Mouse (Mus musculus): ENCODE results near the gene Crispld2.

The Crispld2 gene

GRCm38 (mm10) chr8:120074516-120074915, 82.3 kb downstream of the Crispld2 start:
- ChIA-PET POLR2A (interaction anchor here in 1 of 4 experiments (1.4 kb wide), 1 partner anchor 9 kb away, joined by 3 read pairs; no protein-coding TSS in a partner anchor), CTCF (interaction anchor here in 1 of 4 experiments (1.1 kb wide), 1 partner anchor 187 kb away, joined by 4 read pairs; no protein-coding TSS in a partner anchor)

- ChIA-PET POLR2A (interaction anchor here in 1 of 4 experiments (1.4 kb wide), 1 partner anchor 10 kb away, joined by 3 read pairs; no protein-coding TSS in a partner anchor), CTCF (interaction anchor here in 2 of 4 experiments (0.6 to 1.0 kb wide), 3 partner anchors 131 to 447 kb away, joined by 3 read pairs; no protein-coding TSS in a partner anchor)
Observed at GRCm38 (mm10) chr8:120075347-120075746, 83.1 kb downstream of the Crispld2 start.

- ChIA-PET POLR2A (interaction anchor here in 2 of 4 experiments (0.5 to 0.9 kb wide), 4 partner anchors 36 to 455 kb away, joined by 3 to 5 read pairs (median 4); partner anchors contain the start of genes 6430548M08Rik (in 1 of the 2) and Gse1 (in 1 of the 2)), CTCF (interaction anchor here (0.5 to 2.3 kb wide), 42 partner anchors 9 to 409 kb away, joined by 3 to 9 read pairs (median 3); partner anchors contain the start of gene Crispld2 (in 2 of the 4))
Observed at GRCm38 (mm10) chr8:120078080-120078479, 85.8 kb downstream of the Crispld2 start.

- CTCF ChIA-PET = interaction anchor here in 3 of 4 experiments (0.6 to 1.4 kb wide), 4 partner anchors 21 to 107 kb away, joined by 3 to 12 read pairs (median 4); no protein-coding TSS in a partner anchor
Observed at GRCm38 (mm10) chr8:120079361-120079760, 87.1 kb downstream of the Crispld2 start.

GRCm38 (mm10) chr8:120083261-120083660, 91.0 kb downstream of the Crispld2 start:
- ChIA-PET POLR2A (no interaction called here), CTCF (no interaction called here)

More at GRCm38 (mm10) chr8:120079361-120079760, 87.1 kb downstream of the Crispld2 start:
- POLR2A ChIA-PET = interaction anchor here in 3 of 4 experiments (0.7 to 1.4 kb wide), 5 partner anchors 11 to 145 kb away, joined by 3 to 4 read pairs (median 3); no protein-coding TSS in a partner anchor

- POLR2A ChIA-PET = interaction anchor here in 2 of 4 experiments (0.5 to 0.6 kb wide), 2 partner anchors 18 to 975 kb away, joined by 3 read pairs; no protein-coding TSS in a partner anchor
- CTCF ChIA-PET = interaction anchor here in 3 of 4 experiments (0.5 to 1.7 kb wide), 4 partner anchors 13 to 1806 kb away, joined by 3 to 4 read pairs (median 3); no protein-coding TSS in a partner anchor
Observed at GRCm38 (mm10) chr8:120084783-120085182, 92.5 kb downstream of the Crispld2 start.

GRCm38 (mm10) chr8:120089511-120089910, 97.3 kb downstream of the Crispld2 start:
- ChIA-PET POLR2A (interaction anchor here in 1 of 4 experiments (1.5 kb wide), 1 partner anchor 10 kb away, joined by 4 read pairs; no protein-coding TSS in a partner anchor), CTCF (no interaction called here)

- CTCF ChIA-PET = no interaction called here
- POLR2A ChIA-PET = interaction anchor here in 1 of 4 experiments (1.1 kb wide), 1 partner anchor 9 kb away, joined by 3 read pairs; no protein-coding TSS in a partner anchor
Observed at GRCm38 (mm10) chr8:120091032-120091431, 98.8 kb downstream of the Crispld2 start.

GRCm38 (mm10) chr8:120093103-120093502, 100.9 kb downstream of the Crispld2 start:
- ChIA-PET CTCF (interaction anchor here in 1 of 4 experiments (0.6 kb wide), 1 partner anchor 32 kb away, joined by 3 read pairs; no protein-coding TSS in a partner anchor), POLR2A (interaction anchor here in 2 of 4 experiments (0.7 to 0.8 kb wide), 2 partner anchors 8 to 216 kb away, joined by 3 to 4 read pairs; no protein-coding TSS in a partner anchor)

GRCm38 (mm10) chr8:120094801-120095200, 102.6 kb downstream of the Crispld2 start:
- POLR2A ChIA-PET = interaction anchor here in 1 of 4 experiments (1.3 kb wide), 1 partner anchor 16 kb away, joined by 3 read pairs; no protein-coding TSS in a partner anchor
- CTCF ChIA-PET = interaction anchor here in 1 of 4 experiments (1.8 kb wide), 1 partner anchor 14 kb away, joined by 4 read pairs; no protein-coding TSS in a partner anchor

GRCm38 (mm10) chr8:120096486-120096885, 104.2 kb downstream of the Crispld2 start:
- CTCF ChIA-PET = no interaction called here
- POLR2A ChIA-PET = no interaction called here

GRCm38 (mm10) chr8:120100388-120101067, 108.3 kb downstream of the Crispld2 start:
- POLR2A ChIA-PET = interaction anchor here in 3 of 4 experiments (0.6 to 1.6 kb wide), 4 partner anchors 13 to 139 kb away, joined by 3 to 6 read pairs (median 4); partner anchors contain the start of genes 6430548M08Rik (in 1 of the 3) and Fam92b (in 1 of the 3)
- CTCF ChIA-PET = interaction anchor here in 3 of 4 experiments (0.5 to 1.4 kb wide), 8 partner anchors 9 to 1282 kb away, joined by 3 to 7 read pairs (median 4); partner anchors contain the start of gene 6430548M08Rik (in 1 of the 3)

- POLR2A ChIA-PET = interaction anchor here in 3 of 4 experiments (0.5 to 2.4 kb wide), 5 partner anchors 9 to 76 kb away, joined by 3 to 16 read pairs (median 4); partner anchors contain the start of genes 6430548M08Rik (in 2 of the 3) and Fam92b (in 1 of the 3)
- CTCF ChIA-PET = interaction anchor here in 2 of 4 experiments (1.0 to 1.4 kb wide), 4 partner anchors 8 to 22 kb away, joined by 3 to 4 read pairs (median 4); no protein-coding TSS in a partner anchor
Observed at GRCm38 (mm10) chr8:120101068-120101972, 109.1 kb downstream of the Crispld2 start, which contains the start of gene Zdhhc7. TSS of gene Zdhhc7 (minus strand) at chr8:120101482.
